Comparison of ENCODE assay signal across 13 mouse cellular contexts in the genomic region with DNA sequence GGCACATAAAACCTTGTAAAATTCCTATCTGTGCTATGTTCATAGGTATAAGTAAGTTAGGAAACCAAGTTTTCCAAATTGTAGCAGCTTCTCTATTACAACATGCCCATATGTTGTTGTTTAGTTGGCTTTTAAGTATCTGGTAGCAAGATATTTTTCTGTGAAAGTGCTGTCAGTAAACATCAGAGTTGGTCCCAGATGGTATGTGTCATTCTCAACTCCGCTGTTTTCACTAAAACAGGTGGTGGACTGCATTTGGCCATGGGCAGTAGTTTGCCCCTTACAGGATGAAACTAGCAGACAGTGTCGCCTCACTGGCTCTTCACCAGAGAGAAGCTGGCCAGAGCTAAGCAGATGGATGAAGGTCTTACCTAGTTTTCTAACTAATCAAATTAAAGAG. TPM values are rescaled to one million over a fixed set of nuclear protein-coding genes. Genes with fewer than 3 reads are reported as not detected.
"Had no signal": no experiment of that assay in that cellular context is flagged by ENCODE, and none has a peak within 500 bp of the region (broad histone marks: within the 10 kb centered on the region; RNA-seq: fewer than 3 reads in every experiment).

No protein-coding gene starts in this region.

- ATAC-seq: liver, embryonic 12.5 days; midbrain, embryonic 15.5 days had no signal

- H3K4me1 ChIP-seq: liver, embryonic 12.5 days; megakaryocyte, embryonic 14.5 days; midbrain, embryonic 15.5 days; neural tube, embryonic 12.5 days had no signal

- H3K27ac ChIP-seq: kidney, embryonic 15.5 days; left cerebral cortex, adult 2 months; limb, embryonic 15.5 days; liver, embryonic 12.5 days; macrophage; midbrain, embryonic 15.5 days; neural tube, embryonic 12.5 days; stomach, postnatal 0 days had no signal

- H3K9ac ChIP-seq: kidney, embryonic 15.5 days; limb, embryonic 15.5 days; liver, embryonic 12.5 days; midbrain, embryonic 15.5 days; neural tube, embryonic 12.5 days had no signal

- H3K4me3 ChIP-seq: kidney, embryonic 15.5 days; left cerebral cortex, adult 2 months; limb, embryonic 15.5 days; liver, embryonic 12.5 days; megakaryocyte, embryonic 14.5 days; midbrain, embryonic 15.5 days; neural tube, embryonic 12.5 days had no signal

- H3K36me3 ChIP-seq: kidney, embryonic 15.5 days; limb, embryonic 15.5 days; liver, embryonic 12.5 days; midbrain, embryonic 15.5 days; neural tube, embryonic 12.5 days had no signal

- H3K4me2 ChIP-seq: kidney, embryonic 15.5 days; limb, embryonic 15.5 days; liver, embryonic 12.5 days; midbrain, embryonic 11.5 days; midbrain, embryonic 15.5 days; neural tube, embryonic 12.5 days had no signal

- H3K9me3 ChIP-seq: kidney, embryonic 15.5 days; limb, embryonic 15.5 days; liver, embryonic 12.5 days; megakaryocyte, embryonic 14.5 days; midbrain, embryonic 15.5 days; neural tube, embryonic 12.5 days had no signal

- DNase-seq: kidney, adult 18-20 months; kidney, postnatal 14 days; thymus, postnatal 4 days had no signal

- H3K27me3 ChIP-seq: kidney, embryonic 15.5 days; limb, embryonic 15.5 days; liver, embryonic 12.5 days; megakaryocyte, embryonic 14.5 days; midbrain, embryonic 15.5 days; neural tube, embryonic 12.5 days had no signal

RNA-seq across cellular contexts. Expression of gene Abi3bp, which starts 26.3 kb away (rescaled TPM):
- polyA plus RNA-seq: macrophage had no signal
